Mouse (Mus musculus) embryonic facial prominence, embryonic 14.5 days (tissue): ENCODE measurements around the gene Figla. TPM values are rescaled to one million over a fixed set of nuclear protein-coding genes. Genes with fewer than 3 reads are reported as not detected.

ENCODE experiments used
- ATAC-seq: fragments of 200-750 bp; cut with Nextera tagmentation; 2 replicates; pipeline ENCODE4 v1.8.0; 2017; ENCODE audit warnings: low read depth, moderate number of reproducible peaks, moderate TSS enrichment
- DNase-seq: peaks from one replicate; pipeline ENCODE4 v3.0.0-alpha.2; 2015; ENCODE audit warnings: low spot score
- H3K27ac ChIP-seq: fragments of 300-500 bp; sonication (generic); replicated peaks from 2 replicates; pipeline ENCODE4 v1.5.1; 2014; ENCODE audit warnings: low read depth, mild to moderate bottlenecking, low read length, moderate library complexity
- H3K27me3 ChIP-seq: fragments of 300-500 bp; sonication (generic); replicated peaks from 2 replicates; pipeline ENCODE4 v1.6.1; 2014; ENCODE audit warnings: low read length; ENCODE audit not compliant: control insufficient read depth, insufficient read depth
- H3K36me3 ChIP-seq: fragments of 300-500 bp; sonication (generic); 2 replicates; pipeline ENCODE4 v1.6.1; 2014; ENCODE audit warnings: low read length, mixed read lengths; ENCODE audit not compliant: control insufficient read depth, insufficient read depth
- H3K4me1 ChIP-seq: fragments of 300-500 bp; sonication (generic); 2 replicates; pipeline ENCODE4 v1.6.1; 2014; ENCODE audit warnings: antibody characterized with exemption, low read length; ENCODE audit not compliant: control insufficient read depth, insufficient read depth
- H3K4me2 ChIP-seq: fragments of 300-500 bp; sonication (generic); 2 replicates; pipeline ENCODE4 v1.6.1; 2014; ENCODE audit warnings: low read depth, mild to moderate bottlenecking, low read length, moderate library complexity, mixed read lengths
- H3K4me3 ChIP-seq: fragments of 300-500 bp; sonication (generic); 2 replicates; pipeline ENCODE4 v1.5.1; 2014; ENCODE audit warnings: low read depth, mild to moderate bottlenecking, low read length
- H3K9ac ChIP-seq: fragments of 300-500 bp; sonication (generic); 2 replicates; pipeline ENCODE4 v1.6.1; 2014; ENCODE audit warnings: low read depth, mild to moderate bottlenecking, low read length, moderate library complexity, mixed read lengths
- H3K9me3 ChIP-seq: fragments of 300-500 bp; sonication (generic); 2 replicates; pipeline ENCODE4 v1.6.1; 2016; ENCODE audit warnings: low read length; ENCODE audit not compliant: control insufficient read depth
- WGBS: fragments of 180-500 bp; shearing (Covaris S2); extraction: QIAGEN DNeasy Blood & Tissue Kit; methylation state at CpG from one replicate; pipeline ENCODE4 v1.1.7; 2014; 5-methylcytosine and 5-hydroxymethylcytosine counted together
- polyA plus RNA-seq: library from polyadenylated mRNA; unstranded; fragments of >200 nt; fragmentation: Nextera tagmentation; extraction: Ambion mirVana; gene quantifications from 2 replicates; pipeline ENCODE4 v1.2.1, GENCODE M21; 2014

Gene Figla
- polyA plus RNA-seq, 1 experiment from 2014 or later, result not detected

DNA sequence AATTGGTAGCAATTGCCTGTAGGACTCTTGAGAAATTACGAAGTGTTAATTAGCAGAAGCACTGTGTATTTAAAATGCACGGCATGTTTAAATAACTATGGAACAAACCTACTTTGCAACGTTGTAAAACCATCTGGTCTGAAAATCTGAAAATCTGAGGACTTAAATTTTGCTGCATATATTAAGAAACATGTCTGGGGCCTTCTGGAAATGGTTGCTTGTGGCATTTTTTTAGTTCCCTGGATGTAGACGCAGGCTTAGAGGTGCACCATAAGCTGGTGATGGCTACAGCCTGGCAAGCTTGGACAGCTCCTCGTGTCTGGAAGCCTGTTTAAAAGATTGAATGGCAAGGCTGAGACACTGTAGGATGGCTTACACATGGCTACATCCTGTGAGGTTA is 53.0 kb downstream of the Figla start:
- DNase-seq, result no peak
- ATAC-seq, result no peak
- WGBS, result 68% methylated on average over 5 of the region's 5 CpGs
- Histone ChIP-seq H3K9me3 (no peaks in the 10 kb centered on the region), H3K27ac (no peak overlapping the region), H3K27me3 (no peaks in the 10 kb centered on the region), H3K4me1 (peaks cover 8% of the 10 kb centered on the region; the same call in 1 of the 2 replicates), H3K9ac (no peak overlapping the region), H3K4me3 (no peak overlapping the region), H3K36me3 (no peaks in the 10 kb centered on the region), H3K4me2 (no peak overlapping the region)

- DNase-seq (no peak), ATAC-seq (no peak)
- 86% methylated on average over 3 of the region's 3 CpGs for WGBS
- Histone ChIP-seq H3K36me3 (no peaks in the 10 kb centered on the region), H3K4me3 (no peak overlapping the region), H3K9ac (no peak overlapping the region), H3K4me1 (0 out of 2 replicates have a peak, but pooled peaks cover under 1% of the 10 kb centered on the region), H3K27me3 (no peaks in the 10 kb centered on the region), H3K27ac (no peak overlapping the region), H3K9me3 (no peaks in the 10 kb centered on the region), H3K4me2 (no peak overlapping the region)
Observed at GRCm38 (mm10) chr6:86069856-86070255, 53.9 kb downstream of the Figla start.

- Histone ChIP-seq H3K27ac (no peak overlapping the region), H3K27me3 (no peaks in the 10 kb centered on the region), H3K9ac (no peak overlapping the region), H3K4me2 (no peak overlapping the region), H3K9me3 (no peaks in the 10 kb centered on the region), H3K36me3 (no peaks in the 10 kb centered on the region), H3K4me1 (no peaks in the 10 kb centered on the region), H3K4me3 (no peak overlapping the region)
- DNase-seq, result no peak
- 81% methylated on average over 7 of the region's 7 CpGs for WGBS
- no peak for ATAC-seq
Observed at GRCm38 (mm10) chr6:86070277-86070676, 54.3 kb downstream of the Figla start.

Other genes with a start within 250 kb of the Figla start
- not detected in 2 replicates for gene Nat8f6, start 195.2 kb upstream of the Figla start, polyA plus RNA-seq
- 0.21 TPM in 1 of 2 replicates, not detected in the other for gene Nat8f5, start 195.2 kb upstream of the Figla start, polyA plus RNA-seq
- not detected in 2 replicates for gene Nat8, start 184.1 kb upstream of the Figla start, polyA plus RNA-seq
- not detected in 2 replicates for gene Nat8f2, start 147.0 kb upstream of the Figla start, polyA plus RNA-seq
- 2.4 TPM in 2 replicates for gene Nat8f4, start 111.3 kb upstream of the Figla start, polyA plus RNA-seq
- 23.7 and 24.1 TPM in 2 replicates for gene Tprkb, start 104.3 kb upstream of the Figla start, polyA plus RNA-seq
- gene Nat8f1, start 100.5 kb upstream of the Figla start, polyA plus RNA-seq, result 4.2 and 5.3 TPM in 2 replicates
- 53.4 and 54.6 TPM in 2 replicates for gene Dusp11, start 54.5 kb upstream of the Figla start, polyA plus RNA-seq
- gene Add2, start 12.5 kb downstream of the Figla start, polyA plus RNA-seq, result 6.7 and 7.6 TPM in 2 replicates
- 4.5 and 5.2 TPM in 2 replicates for gene Tgfa, start 179.1 kb downstream of the Figla start, polyA plus RNA-seq